Comparison of ENCODE assay signal across 7 mouse cellular contexts in genomic region chr1:133961281-133962134, GRCm38 (mm10). TPM values are rescaled to one million over a fixed set of nuclear protein-coding genes. Genes with fewer than 3 reads are reported as not detected.
DNase-seq lines count a peak whose midpoint lies in the region; ATAC-seq and TF ChIP-seq lines count a peak whose summit lies in the region.

No protein-coding gene starts in this region.

- peak; percentile 91 for TF ChIP-seq CTCF in liver, adult 2 months (IDR thresholded peaks at IDR 0.05; ENCODE audit: low read depth, low read length)
- peak; percentile 74 for TF ChIP-seq CTCF in midbrain, postnatal 0 days (IDR thresholded peaks at IDR 0.05)

- peak overlapping the region; percentile 41; the same call in 1 of the 2 replicates for H3K4me3 ChIP-seq in liver, adult 2 months (ENCODE audit: insufficient read depth, low read depth, low read length)
- H3K4me3 ChIP-seq in midbrain, postnatal 0 days (ENCODE audit: low read depth, low read length): no peak overlapping the region

- no peaks in the 10 kb centered on the region for H3K36me3 ChIP-seq in liver, adult 2 months (ENCODE audit: control insufficient read depth, insufficient read depth, low read length)
- H3K36me3 ChIP-seq in midbrain, postnatal 0 days (ENCODE audit: insufficient read depth, low read length): no peaks in the 10 kb centered on the region

- no peaks in the 10 kb centered on the region for H3K27me3 ChIP-seq in liver, adult 2 months (ENCODE audit: control insufficient read depth, insufficient read depth, low read length)
- no peaks in the 10 kb centered on the region for H3K27me3 ChIP-seq in midbrain, postnatal 0 days (ENCODE audit: insufficient read depth, low read length)

- peak overlapping the region; percentile 74 for H3K9ac ChIP-seq in liver, adult 2 months (ENCODE audit: low read depth, low read length)
- no peak overlapping the region for H3K9ac ChIP-seq in midbrain, postnatal 0 days (replicated peaks; ENCODE audit: low read length, poor library complexity, severe bottlenecking)

- WGBS in liver, adult 2 months: 12% methylated on average over 18 of the region's 18 CpGs
- 15% methylated on average over 18 of the region's 18 CpGs for WGBS in midbrain, postnatal 0 days

- TF ChIP-seq POLR2A in liver, adult 2 months (IDR thresholded peaks at IDR 0.05; ENCODE audit: extremely low read depth, insufficient read depth, low read length): no peak

- no peaks in the 10 kb centered on the region for H3K79me2 ChIP-seq in liver, adult 2 months (ENCODE audit: control insufficient read depth, insufficient read depth, low read length)

- H3K27ac ChIP-seq in liver, adult 2 months (replicated peaks; ENCODE audit: insufficient read depth, low read depth, low read length): peak overlapping the region; percentile 68
- H3K27ac ChIP-seq in midbrain, postnatal 0 days (ENCODE audit: low read depth, low read length): no peak overlapping the region

- H3K4me2 ChIP-seq in midbrain, postnatal 0 days (ENCODE audit: low read depth, low read length, poor library complexity, severe bottlenecking): no peak overlapping the region

- peak; percentile 49 for ATAC-seq in midbrain, postnatal 0 days (ENCODE audit: low FRiP score)

- H3K4me1 ChIP-seq in liver, adult 2 months (ENCODE audit: control insufficient read depth, insufficient read depth, low read length): peaks cover 7% of the 10 kb centered on the region; the same call in 1 of the 2 replicates
- no peaks in the 10 kb centered on the region for H3K4me1 ChIP-seq in midbrain, postnatal 0 days (ENCODE audit: insufficient read depth, low read length)

- no peaks in the 10 kb centered on the region for H3K9me3 ChIP-seq in midbrain, postnatal 0 days (ENCODE audit: low read length)

- peak; percentile 76 to 88 for DNase-seq in adrenal gland, postnatal 36 days
- peak; percentile 84 for DNase-seq in embryo, embryonic 11 days
- DNase-seq in heart, adult 18-20 months: peak; percentile 89 to 91
- peak; percentile 93 for DNase-seq in kidney, adult 11 months
- DNase-seq in liver, adult 2 months (ENCODE audit: extremely low read depth, low read depth, low spot score): peak; percentile 74
- peak; percentile 78 for DNase-seq in midbrain, postnatal 0 days (ENCODE audit: low spot score)
- DNase-seq in urinary bladder, adult 18-20 months (ENCODE audit: low spot score in 2 of 2): peak; percentile 76 to 79

RNA-seq across cellular contexts. Expression of gene Prelp, which starts 40.3 kb away (rescaled TPM):
- total RNA-seq in adrenal gland, postnatal 36 days (2021): 10 to 100 TPM; 42.1 to 44.9 TPM
- 10 to 100 TPM; 23.4 to 28.7 TPM for total RNA-seq in heart, adult 18-20 months (2021)
- 6.6 and 9.3 TPM in 2 replicates for total RNA-seq in liver, adult 2 months (2014; rRNA removed)
- 23.8 and 27.2 TPM in 2 replicates for polyA plus RNA-seq in liver, adult 2 months (2012; rRNA removed)
- total RNA-seq in midbrain, postnatal 0 days (2014; rRNA removed): 4.6 and 7.9 TPM in 2 replicates
- 5.0 and 5.4 TPM in 2 replicates for polyA plus RNA-seq in midbrain, postnatal 0 days (2015; fragmentation: Nextera tagmentation; extraction: Ambion mirVana)

RNA-seq across cellular contexts. Expression of gene Optc, which starts 53.7 kb away (rescaled TPM):
- total RNA-seq in adrenal gland, postnatal 36 days (2021): 1 to 10 TPM; 1.2 TPM
- under 1 TPM; 0.23 to 0.37 TPM for total RNA-seq in heart, adult 18-20 months (2021)
- not detected in 2 replicates for total RNA-seq in liver, adult 2 months (2014; rRNA removed)
- polyA plus RNA-seq in liver, adult 2 months (2012; rRNA removed): not detected in 2 replicates
- 5.0 and 7.3 TPM in 2 replicates for total RNA-seq in midbrain, postnatal 0 days (2014; rRNA removed)
- 2.1 and 2.7 TPM in 2 replicates for polyA plus RNA-seq in midbrain, postnatal 0 days (2015; fragmentation: Nextera tagmentation; extraction: Ambion mirVana)
